Mouse (Mus musculus) adrenal gland, postnatal 10 days (tissue): ENCODE measurements around the gene Olfr301. TPM values are rescaled to one million over a fixed set of nuclear protein-coding genes. Genes with fewer than 3 reads are reported as not detected.

ENCODE experiments used
- DNase-seq: peaks from one replicate; pipeline ENCODE4 v3.0.0; 2021; ENCODE audit warnings: mixed read lengths
- long read RNA-seq, 2 experiments: library from polyadenylated mRNA; stranded (forward); transcript quantifications; one replicate each; pipeline ENCODE4 v2.0.0; 2021
- total RNA-seq, 2 experiments: library from RNA; stranded (reverse); gene quantifications; 2 replicates each; pipeline ENCODE4 v1.2.3; 2021

The Olfr301 gene
- not detected for total RNA-seq
- long read RNA-seq, experiment 1: 0 reads
- long read RNA-seq, experiment 2: 0 reads

DNA sequence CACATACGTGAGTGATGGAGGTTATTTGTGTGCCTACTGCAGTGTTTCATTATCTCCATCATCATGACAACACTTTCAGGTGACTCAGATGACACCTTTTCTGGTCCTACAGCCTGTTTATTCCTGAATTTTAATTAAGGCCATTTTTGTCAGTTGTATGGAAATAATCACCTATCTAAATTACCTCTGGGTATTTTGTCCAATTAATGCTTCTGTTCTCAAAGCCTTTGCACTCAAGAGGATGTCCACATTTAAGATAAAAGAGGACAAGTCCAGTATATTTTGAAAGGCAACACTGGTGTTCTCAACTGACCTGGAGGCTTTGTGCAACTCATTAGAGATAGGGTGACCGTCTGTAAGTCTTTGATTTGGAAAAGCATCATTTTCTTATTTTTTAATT lies at the start of gene Olfr301:
TSS of gene Olfr301 (plus strand) at position 301 of the 400 bp plus-strand sequence.
- no peak for DNase-seq

GRCm38 (mm10) chr7:86366828-86367227 lies 36.8 kb upstream of the Olfr301 start, which contains the start of gene Olfr305:
TSS of gene Olfr305 (minus strand) at chr7:86366928.
- no peak for DNase-seq

- DNase-seq: no peak
These were observed 17.9 kb upstream of the Olfr301 start for GRCm38 (mm10) chr7:86385769-86386168.

DNA sequence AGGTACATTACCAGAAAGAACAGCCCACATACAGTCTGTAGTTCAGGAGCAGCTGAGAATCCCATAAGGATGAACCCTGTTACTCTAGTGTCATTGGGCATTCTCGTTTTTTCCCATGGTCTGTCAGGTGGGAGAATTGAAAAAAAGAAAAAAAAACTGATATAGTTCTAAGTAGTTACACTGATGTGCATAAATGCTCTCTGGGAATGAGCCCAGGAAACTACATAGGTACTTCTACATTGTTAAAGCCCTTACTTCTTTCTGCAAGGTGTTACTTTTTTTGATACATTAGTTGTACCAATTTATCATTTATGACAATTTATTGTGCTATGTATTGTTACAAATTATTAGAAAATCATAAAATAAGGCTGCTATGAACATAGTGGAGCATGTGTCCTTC lies 17.1 kb upstream of the Olfr301 start, which contains the start of gene Olfr304:
TSS of gene Olfr304 (minus strand) at position 101 of the 400 bp plus-strand sequence.
- no peak for DNase-seq

GRCm38 (mm10) chr7:86397689-86398088 lies 6.0 kb upstream of the Olfr301 start, which contains the start of gene Olfr303:
TSS of gene Olfr303 (minus strand) at chr7:86397789.
- DNase-seq: no peak

DNA sequence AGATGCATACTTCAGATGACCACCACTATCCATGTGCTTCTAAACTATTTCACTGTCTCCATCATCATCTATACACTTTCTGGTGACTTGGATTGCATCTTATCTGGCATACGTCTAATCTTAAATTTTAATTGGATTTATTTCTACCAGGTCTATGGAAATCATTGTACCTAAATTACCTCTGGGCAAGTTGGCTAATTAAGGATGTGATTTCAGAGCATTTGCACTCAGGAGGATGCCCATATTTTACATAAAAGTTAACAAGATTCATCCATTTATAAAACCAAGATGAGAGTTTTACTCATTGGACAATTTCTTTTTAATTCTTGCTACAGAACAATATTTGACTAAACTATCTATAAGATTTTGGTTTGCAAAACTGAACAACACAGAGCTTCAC lies 56.0 kb downstream of the Olfr301 start, which contains the start of gene Olfr299:
TSS of gene Olfr299 (plus strand) at position 301 of the 400 bp plus-strand sequence.
- DNase-seq: no peak

Other genes with a start within 250 kb of the Olfr301 start
- gene Vmn2r75, start 232.1 kb upstream of the Olfr301 start, total RNA-seq: not detected
- not detected for gene Vmn2r76, start 157.5 kb upstream of the Olfr301 start, total RNA-seq
- gene Olfr310, start 126.7 kb upstream of the Olfr301 start, total RNA-seq: not detected
- gene Olfr309, start 90.1 kb upstream of the Olfr301 start, total RNA-seq: not detected
- gene Olfr308, start 78.2 kb upstream of the Olfr301 start, total RNA-seq: not detected
- not detected for gene Olfr307, start 66.3 kb upstream of the Olfr301 start, total RNA-seq
- not detected for gene Olfr305, start 36.9 kb upstream of the Olfr301 start, total RNA-seq
- not detected for gene Olfr304, start 17.2 kb upstream of the Olfr301 start, total RNA-seq
- gene Olfr303, start 6.1 kb upstream of the Olfr301 start, total RNA-seq: not detected
- gene Olfr299, start 56.1 kb downstream of the Olfr301 start, total RNA-seq: not detected
- not detected for gene Olfr298, start 88.6 kb downstream of the Olfr301 start, total RNA-seq
- not detected for gene Olfr297, start 116.1 kb downstream of the Olfr301 start, total RNA-seq
- not detected for gene Olfr295, start 180.0 kb downstream of the Olfr301 start, total RNA-seq
- gene Olfr294, start 212.8 kb downstream of the Olfr301 start, total RNA-seq: not detected
- gene Olfr293, start 245.2 kb downstream of the Olfr301 start, total RNA-seq: not detected